Mouse (Mus musculus): ENCODE data around the gene Grik3.

GRCm38 (mm10) chr4:125727626-125728025 lies 237.1 kb downstream of the Grik3 start:
- no peak for TF ChIP-seq CTCF (IDR thresholded peaks at IDR 0.05; ENCODE audit: low read depth)
- TF ChIP-seq EP300 (IDR thresholded peaks at IDR 0.05; ENCODE audit: low read depth) = no peak
